Mouse (Mus musculus) midbrain, embryonic 12.5 days (tissue): ENCODE measurements around the gene Gm21913. TPM values are rescaled to one million over a fixed set of nuclear protein-coding genes. Genes with fewer than 3 reads are reported as not detected.
"Not testable (repeated sequence)": the region's sequence is repeated elsewhere in the genome, so short reads cannot be mapped to it uniquely, and the experiment has no call there.

Experiments used
- ATAC-seq: fragments of 200-750 bp; cut with Nextera tagmentation; 2 replicates; pipeline ENCODE4 v1.8.0; 2017; ENCODE audit warnings: low read depth, moderate TSS enrichment, moderate library complexity; ENCODE audit not compliant: low FRiP score
- H3K27ac ChIP-seq: fragments of 300-500 bp; sonication (generic); replicated peaks from 2 replicates; pipeline ENCODE4 v1.5.1; 2016; ENCODE audit warnings: mild to moderate bottlenecking
- H3K27me3 ChIP-seq: fragments of 300-500 bp; sonication (generic); 2 replicates; pipeline ENCODE4 v1.6.1; 2016; ENCODE audit warnings: mild to moderate bottlenecking
- H3K36me3 ChIP-seq: fragments of 300-500 bp; sonication (generic); 2 replicates; pipeline ENCODE4 v1.6.1; 2016
- H3K4me1 ChIP-seq: fragments of 300-500 bp; sonication (generic); 2 replicates; pipeline ENCODE4 v1.6.1; 2016
- H3K4me2 ChIP-seq: fragments of 300-500 bp; sonication (generic); replicated peaks from 2 replicates; pipeline ENCODE4 v1.6.1; 2016; ENCODE audit warnings: mild to moderate bottlenecking, moderate library complexity
- H3K4me3 ChIP-seq: fragments of 300-500 bp; sonication (generic); 2 replicates; pipeline ENCODE4 v1.5.1; 2016; ENCODE audit warnings: mild to moderate bottlenecking
- H3K9ac ChIP-seq: fragments of 300-500 bp; sonication (generic); replicated peaks from 2 replicates; pipeline ENCODE4 v1.6.1; 2016; ENCODE audit warnings: mild to moderate bottlenecking, moderate library complexity
- H3K9me3 ChIP-seq: fragments of 300-500 bp; sonication (generic); 2 replicates; pipeline ENCODE4 v1.6.1; 2016; ENCODE audit warnings: mild to moderate bottlenecking
- WGBS: fragments of 180-500 bp; shearing (Covaris S2); methylation state at CpG from one replicate; pipeline ENCODE4 v1.1.7; 2016; 5-methylcytosine and 5-hydroxymethylcytosine counted together
- polyA plus RNA-seq: library from polyadenylated mRNA; unstranded; fragments of >200 nt; fragmentation: Nextera tagmentation; extraction: Ambion mirVana; gene quantifications from 2 replicates; pipeline ENCODE4 v1.2.1, GENCODE M21; 2016

Gm21913 gene
- not detected in 2 replicates for polyA plus RNA-seq

GRCm38 (mm10) chrY:74623596-74623995, at the start of gene Gm21913:
Gene Gm21913, plus strand, starts transcription at chrY:74623896.
- not testable (repeated sequence) for H3K36me3 ChIP-seq, H3K9me3 ChIP-seq, H3K4me2 ChIP-seq, ATAC-seq, H3K27me3 ChIP-seq, H3K4me1 ChIP-seq, H3K9ac ChIP-seq, H3K4me3 ChIP-seq, H3K27ac ChIP-seq
- no CpG with 5 or more reads among the region's 3 CpGs for WGBS

Other genes starting within 250 kb of the Gm21913 start
- not detected in 2 replicates for gene Gm29110, start 153.4 kb upstream of the Gm21913 start, polyA plus RNA-seq